Mouse (Mus musculus) T-cell, adult 2 months (primary cell): Measurements from ENCODE around the gene Klhl42.

ENCODE experiments used
- DNase-seq: peaks from one replicate; pipeline ENCODE4 v3.0.0; 2022; ENCODE audit warnings: low spot score

Gene Klhl42

GRCm38 (mm10) chr6:147091136-147092120 lies at the start of gene Klhl42:
Gene Klhl42, plus strand, starts transcription at chr6:147091379.
- peak; percentile 86 for DNase-seq

DNA sequence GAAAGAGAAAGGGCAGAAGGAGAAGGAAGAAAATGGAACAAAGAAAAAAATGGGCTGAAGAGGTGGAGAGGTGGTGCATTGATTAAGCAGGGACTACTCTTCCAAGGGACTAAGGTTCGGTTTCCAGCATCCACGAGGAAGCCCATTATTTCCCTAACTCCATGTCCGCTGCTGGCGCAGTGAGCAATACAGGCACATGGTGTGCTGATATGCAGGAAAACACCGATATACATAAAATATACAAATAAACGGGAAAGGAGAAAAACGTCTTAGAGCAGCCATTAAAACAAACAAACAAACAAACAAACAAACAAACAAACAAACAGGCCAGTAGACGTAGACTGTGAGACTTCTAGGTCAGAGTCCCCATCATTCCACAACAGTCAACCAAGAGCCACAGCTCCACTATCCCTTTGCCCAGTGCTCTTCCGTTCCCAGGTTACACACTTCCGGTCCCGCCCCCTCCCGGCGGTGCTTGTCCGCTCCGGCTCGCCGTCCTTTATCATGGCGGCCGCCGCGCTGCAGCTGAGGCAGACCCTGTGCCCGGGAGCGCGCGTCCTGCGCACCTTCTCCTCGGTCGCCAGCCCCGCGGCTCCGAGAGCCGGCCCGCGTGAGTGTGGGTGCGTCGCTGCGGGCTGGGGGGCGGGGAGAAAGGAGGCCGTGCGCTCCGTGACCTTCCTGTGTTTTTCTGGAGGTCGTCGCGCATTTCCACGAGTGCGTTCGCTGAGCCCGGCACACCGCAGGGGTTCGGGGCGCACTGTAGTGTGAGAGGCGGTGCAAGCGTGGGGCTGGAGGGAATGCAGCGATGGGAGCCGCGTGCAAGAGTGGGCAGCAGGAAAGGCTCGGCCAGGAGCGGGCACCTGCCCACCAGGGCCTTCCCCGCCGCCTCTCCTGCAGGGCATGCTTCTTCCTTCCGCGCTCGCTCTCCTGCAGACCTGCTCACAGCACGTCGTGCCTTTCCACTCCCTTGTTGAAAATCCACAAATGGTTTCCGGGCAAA lies 48.6 kb upstream of the Klhl42 start, which contains the start of gene Mrps35:
Gene Mrps35, plus strand, starts transcription at position 474 of the 1,000 bp plus-strand sequence.
- DNase-seq, result peak; percentile 84

DNA sequence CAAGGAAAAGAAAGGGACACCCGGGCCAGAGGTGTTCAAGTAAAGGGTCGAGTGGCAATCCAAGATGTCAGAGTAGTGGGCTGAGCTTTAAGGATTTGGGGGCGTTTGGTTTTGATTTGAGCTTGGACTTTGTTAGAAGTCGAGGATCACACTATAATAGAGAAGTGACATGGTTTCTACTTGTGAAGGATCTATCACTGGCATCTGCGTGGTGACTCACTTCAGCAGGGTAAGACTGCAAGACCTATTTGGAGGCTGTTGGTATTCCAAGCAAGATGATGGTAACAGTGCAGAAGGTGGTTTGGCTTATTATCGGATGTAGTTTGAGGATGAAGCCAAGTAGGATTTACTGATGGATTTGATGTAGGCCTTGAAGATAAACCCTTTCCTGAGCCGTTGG lies 47.5 kb upstream of the Klhl42 start:
- no peak for DNase-seq

GRCm38 (mm10) chr6:147049239-147049805 lies 41.9 kb upstream of the Klhl42 start:
- no peak for DNase-seq

DNA sequence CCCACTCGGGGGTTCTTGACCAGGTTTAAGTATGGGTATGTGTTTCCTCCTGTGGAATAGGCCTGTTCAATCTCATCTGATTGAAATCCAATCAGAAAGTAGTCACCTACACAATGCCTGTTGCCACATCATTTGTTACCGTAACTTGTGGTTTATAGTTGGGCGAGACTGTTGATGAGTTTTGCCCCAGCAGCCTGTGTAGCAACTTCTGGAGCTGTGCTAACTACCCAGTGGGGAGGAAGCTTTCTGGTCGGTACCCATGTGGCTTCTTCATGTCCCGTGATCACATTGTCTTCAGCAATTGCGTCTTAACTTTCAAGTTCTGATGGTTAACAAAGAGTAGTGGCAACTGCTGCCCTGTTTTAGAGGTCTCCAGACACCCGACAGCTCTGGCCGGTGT lies 39.5 kb upstream of the Klhl42 start:
- DNase-seq, result no peak

DNA sequence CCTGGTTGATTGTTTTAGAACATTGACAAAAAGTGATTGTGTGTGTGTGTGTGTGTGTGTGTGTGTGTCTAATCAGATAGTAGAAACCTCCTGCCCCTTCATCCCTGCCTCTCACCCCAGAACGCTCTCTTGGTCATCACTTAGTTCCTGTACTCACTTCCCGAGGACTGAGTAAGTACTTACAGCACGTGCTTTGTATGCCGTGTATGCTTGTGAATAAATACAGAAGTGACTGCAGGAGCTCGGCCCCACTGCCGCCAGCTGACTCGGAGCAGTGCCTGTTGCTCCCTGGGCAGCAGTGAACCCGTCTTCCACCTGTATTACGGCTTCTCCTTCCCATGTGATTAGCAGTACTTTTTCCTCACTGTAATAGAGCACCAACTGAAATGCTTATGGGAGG lies 38.7 kb upstream of the Klhl42 start:
- no peak for DNase-seq

- no peak for DNase-seq
These were observed 37.2 kb upstream of the Klhl42 start for GRCm38 (mm10) chr6:147053785-147054646.

GRCm38 (mm10) chr6:147055374-147055977 lies 35.7 kb upstream of the Klhl42 start:
- no peak for DNase-seq

DNA sequence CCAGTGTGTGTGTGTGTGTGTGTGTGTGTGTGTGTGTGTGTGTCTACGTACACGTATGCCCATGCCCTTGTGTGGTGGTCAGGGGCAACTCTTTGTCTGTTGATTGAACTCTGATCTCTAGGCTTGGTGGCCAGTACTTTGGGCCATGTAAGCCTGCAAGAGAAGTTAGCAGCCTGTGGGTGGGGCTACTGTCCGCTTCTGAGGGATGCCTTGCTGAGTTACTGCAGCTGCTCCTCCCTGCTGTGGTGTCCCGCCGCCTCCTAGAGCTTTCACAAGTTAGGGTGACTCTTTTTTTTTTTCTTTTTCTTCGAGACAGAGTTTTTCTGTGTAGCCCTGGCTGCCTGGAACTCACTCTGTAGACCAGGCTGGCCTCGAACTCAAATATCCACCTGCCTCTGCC lies 31.9 kb upstream of the Klhl42 start:
- DNase-seq, result no peak

- no peak for DNase-seq
These were observed 29.5 kb upstream of the Klhl42 start for GRCm38 (mm10) chr6:147061630-147062029.

DNA sequence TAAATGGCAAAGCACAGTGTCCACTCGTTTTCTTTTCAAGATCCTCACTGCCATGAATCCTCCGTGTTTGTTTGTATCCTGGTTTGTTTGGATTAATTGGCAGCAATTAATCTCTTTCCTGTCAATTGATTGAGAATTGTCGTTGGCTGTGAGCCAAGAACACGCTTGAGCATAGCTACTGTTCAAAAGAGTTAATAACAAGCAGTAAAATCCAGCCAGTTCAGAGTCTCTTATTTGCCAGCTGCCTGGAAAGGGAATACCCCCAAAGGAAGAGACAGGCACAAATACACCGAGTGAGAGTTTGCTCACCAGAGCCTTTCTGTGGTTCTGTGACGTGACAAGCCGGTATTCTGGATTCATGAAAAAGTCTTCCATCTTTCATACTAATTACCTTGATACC lies 29.1 kb upstream of the Klhl42 start:
- DNase-seq, result no peak

GRCm38 (mm10) chr6:147062694-147063093 lies 28.5 kb upstream of the Klhl42 start:
- DNase-seq, result no peak

- DNase-seq, result no peak
These were observed 26.8 kb upstream of the Klhl42 start for GRCm38 (mm10) chr6:147064226-147064943.

DNA sequence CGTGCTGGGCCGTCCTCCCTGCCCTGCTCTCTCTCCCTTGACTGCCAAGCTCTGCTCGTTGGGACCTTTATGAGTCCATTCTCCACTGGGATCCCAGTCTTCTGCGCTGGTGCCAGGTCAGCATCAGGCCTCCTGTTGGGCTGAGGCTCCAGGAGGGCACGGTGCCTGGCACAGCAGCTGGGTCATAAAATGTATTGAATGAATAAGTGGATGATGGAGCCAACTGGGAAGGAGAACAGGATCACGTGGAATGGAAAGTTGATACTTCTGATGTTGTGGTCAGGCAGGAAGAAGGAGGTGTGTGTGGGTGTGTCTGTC lies 26.3 kb upstream of the Klhl42 start:
- no peak for DNase-seq

DNA sequence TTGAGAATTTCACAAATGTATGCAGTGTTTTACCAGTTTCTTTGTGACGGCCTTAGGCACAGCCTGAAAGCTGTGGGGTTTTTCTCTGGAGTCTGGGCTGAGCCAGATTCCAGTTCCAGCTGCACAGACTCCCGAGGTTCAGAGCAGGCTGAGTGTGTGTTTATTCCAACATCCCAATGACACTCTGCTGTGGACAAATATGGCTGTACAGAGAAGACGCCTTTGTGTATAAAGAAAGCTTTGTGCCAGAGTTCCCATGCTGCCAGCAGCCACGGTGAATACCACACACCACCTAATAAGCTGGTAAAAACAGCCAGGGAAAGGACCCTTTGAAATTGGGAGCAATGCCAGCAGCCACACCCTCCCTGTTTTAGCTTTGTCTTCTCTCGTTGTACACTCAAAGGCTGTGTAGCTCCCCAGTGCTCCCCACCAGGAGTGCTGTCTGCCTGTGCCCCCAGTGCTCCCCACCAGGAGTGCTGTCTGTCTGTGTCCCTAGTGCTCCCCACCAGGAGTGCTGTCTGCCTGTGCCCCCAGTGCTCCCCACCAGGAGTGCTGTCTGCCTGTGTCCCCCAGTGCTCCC lies 15.3 kb upstream of the Klhl42 start:
- DNase-seq, result no peak

DNA sequence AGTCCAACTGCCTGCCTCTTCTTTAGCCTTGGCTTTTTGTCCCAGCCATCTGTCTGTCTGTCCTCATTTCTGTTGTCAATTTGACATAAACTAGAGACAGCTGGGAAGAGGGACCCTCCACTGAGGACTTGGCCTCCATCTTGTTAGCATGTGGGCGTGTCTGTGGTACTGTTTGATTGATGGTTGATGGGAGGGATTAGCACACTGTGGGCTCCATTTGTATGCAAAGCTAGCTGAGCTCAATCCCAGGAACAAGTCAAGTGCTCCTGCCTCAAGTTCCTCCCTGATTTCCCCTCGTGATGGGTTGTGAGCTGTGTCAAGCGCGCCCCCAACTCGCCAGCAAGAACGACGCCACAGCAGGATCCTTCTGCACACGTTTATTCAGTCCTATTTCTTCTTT lies 14.3 kb upstream of the Klhl42 start:
- DNase-seq, result no peak

GRCm38 (mm10) chr6:147079919-147080318 lies 11.3 kb upstream of the Klhl42 start:
- no peak for DNase-seq

DNA sequence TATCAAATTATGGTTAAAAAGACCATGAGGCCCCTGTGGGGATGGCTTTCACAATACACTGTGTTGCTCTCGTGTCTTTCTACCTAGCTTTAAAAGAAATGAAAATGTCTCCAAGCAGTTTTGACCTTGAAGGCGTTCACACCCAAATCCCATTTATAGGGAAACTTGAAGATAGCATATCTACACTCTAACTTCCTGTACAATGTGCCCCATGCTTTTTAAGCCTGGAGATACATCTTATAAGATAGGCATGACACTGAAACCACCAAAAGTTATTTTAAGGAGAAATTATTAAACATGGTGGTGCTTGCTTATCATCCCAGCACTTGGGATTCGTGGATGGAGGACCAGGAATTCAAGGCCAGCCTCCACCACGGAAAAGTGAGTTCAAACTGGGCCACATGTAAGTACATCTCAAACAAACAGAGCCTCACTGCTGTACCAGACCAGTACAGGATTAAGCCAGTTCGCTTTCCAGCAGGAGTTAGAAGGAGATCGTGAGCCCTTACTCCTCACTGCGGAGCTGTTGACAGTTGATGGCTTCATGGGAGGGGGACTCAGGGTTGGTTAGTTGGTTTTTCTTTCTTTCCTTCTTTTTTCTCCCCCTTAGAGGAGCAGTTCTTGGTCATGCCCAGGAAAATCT lies 5.7 kb upstream of the Klhl42 start:
- DNase-seq, result no peak

- no peak for DNase-seq
These were observed 4.5 kb upstream of the Klhl42 start, which contains the start of gene Mansc4 for GRCm38 (mm10) chr6:147086594-147087225. Gene Mansc4, minus strand, starts transcription at chr6:147087032.
